8 mouse cellular contexts compared by ENCODE assay signal in the genomic region with DNA sequence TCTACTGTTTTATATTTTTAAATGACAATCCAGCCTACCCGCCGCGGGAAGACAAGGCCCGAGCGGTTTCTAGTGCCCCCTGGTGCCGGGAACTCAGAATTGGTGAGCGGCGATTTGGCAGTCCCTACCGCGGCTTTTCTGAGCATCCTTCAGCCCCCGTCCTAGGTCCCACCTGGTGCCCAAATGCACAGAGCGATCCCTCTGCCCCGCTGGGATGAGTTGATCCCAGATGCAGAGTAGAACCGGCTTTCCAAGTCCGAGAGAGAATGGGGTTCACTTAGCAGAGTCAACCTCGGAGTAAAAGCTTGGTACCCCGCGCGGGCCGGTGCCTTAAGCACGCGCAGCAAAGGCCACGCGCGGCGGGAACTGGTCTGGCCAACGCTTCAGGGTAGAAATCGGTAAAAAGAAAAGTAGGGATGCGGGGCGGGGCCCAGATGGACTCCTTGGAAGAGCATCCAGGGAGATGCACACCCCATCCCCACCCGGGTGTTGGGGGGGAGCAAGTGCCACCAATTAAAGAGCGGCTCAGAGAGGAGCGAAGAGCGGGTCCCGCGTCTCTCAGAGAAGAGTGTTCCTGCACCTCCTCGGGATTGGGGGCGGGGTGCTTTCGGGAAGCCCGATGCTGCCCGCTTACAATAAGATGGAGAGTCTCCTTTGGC. TPM values are rescaled to one million over a fixed set of nuclear protein-coding genes. Genes with fewer than 3 reads are reported as not detected.
DNase-seq lines count a peak whose midpoint lies in the region; ATAC-seq and TF ChIP-seq lines count a peak whose summit lies in the region.

No protein-coding gene starts in this region.

- H3K4me3 ChIP-seq in embryonic facial prominence, embryonic 12.5 days: peak overlapping the region; percentile 41
- H3K4me3 ChIP-seq in heart, adult 2 months: peak overlapping the region; percentile 43
- H3K4me3 ChIP-seq in kidney, embryonic 15.5 days (replicated peaks): peak overlapping the region; percentile 77
- peak overlapping the region; percentile 38; the same call in 1 of the 2 replicates for H3K4me3 ChIP-seq in liver, embryonic 12.5 days
- peak overlapping the region; percentile 41 for H3K4me3 ChIP-seq in neural tube, embryonic 12.5 days

- H3K4me2 ChIP-seq in embryonic facial prominence, embryonic 12.5 days (replicated peaks): peak overlapping the region; percentile 96
- peak overlapping the region; percentile 88 for H3K4me2 ChIP-seq in kidney, embryonic 15.5 days
- peak overlapping the region; percentile 56 for H3K4me2 ChIP-seq in liver, embryonic 12.5 days
- H3K4me2 ChIP-seq in neural tube, embryonic 12.5 days (replicated peaks): peak overlapping the region; percentile 98

- H3K9me3 ChIP-seq in embryonic facial prominence, embryonic 12.5 days: no peaks in the 10 kb centered on the region
- no peaks in the 10 kb centered on the region for H3K9me3 ChIP-seq in kidney, embryonic 15.5 days (replicated peaks)
- no peaks in the 10 kb centered on the region for H3K9me3 ChIP-seq in liver, embryonic 12.5 days (replicated peaks)
- H3K9me3 ChIP-seq in neural tube, embryonic 12.5 days: no peaks in the 10 kb centered on the region

- no peaks in the 10 kb centered on the region for H3K79me2 ChIP-seq in heart, adult 2 months (replicated peaks; ENCODE audit: control insufficient read depth, insufficient read depth, low read length)

- peak; percentile 81 for TF ChIP-seq CTCF in heart, adult 2 months (IDR thresholded peaks at IDR 0.05)

- H3K27me3 ChIP-seq in embryonic facial prominence, embryonic 12.5 days: peaks cover 92% of the 10 kb centered on the region
- H3K27me3 ChIP-seq in heart, adult 2 months (ENCODE audit: control insufficient read depth, insufficient read depth, low read length): peaks cover 20% of the 10 kb centered on the region
- peaks cover 84% of the 10 kb centered on the region for H3K27me3 ChIP-seq in kidney, embryonic 15.5 days
- H3K27me3 ChIP-seq in liver, embryonic 12.5 days (replicated peaks): peaks cover 100% of the 10 kb centered on the region
- H3K27me3 ChIP-seq in neural tube, embryonic 12.5 days (replicated peaks): peaks cover 98% of the 10 kb centered on the region

- no peak for TF ChIP-seq POLR2A in heart, adult 2 months (IDR thresholded peaks at IDR 0.05; ENCODE audit: insufficient read depth, low read depth, low read length)

- H3K9ac ChIP-seq in embryonic facial prominence, embryonic 12.5 days: peak overlapping the region; percentile 31; the same call in 1 of the 2 replicates
- H3K9ac ChIP-seq in heart, adult 2 months (ENCODE audit: low read depth, low read length): no peak overlapping the region
- peak overlapping the region; percentile 67 for H3K9ac ChIP-seq in kidney, embryonic 15.5 days
- no peak overlapping the region for H3K9ac ChIP-seq in liver, embryonic 12.5 days
- H3K9ac ChIP-seq in neural tube, embryonic 12.5 days: peak overlapping the region; percentile 33; the same call in 1 of the 2 replicates

- no peaks in the 10 kb centered on the region for H3K36me3 ChIP-seq in embryonic facial prominence, embryonic 12.5 days
- no peaks in the 10 kb centered on the region for H3K36me3 ChIP-seq in heart, adult 2 months (ENCODE audit: control insufficient read depth, insufficient read depth, low read length)
- H3K36me3 ChIP-seq in kidney, embryonic 15.5 days: 0 out of 2 replicates have a peak, but pooled peaks cover 5% of the 10 kb centered on the region
- no peaks in the 10 kb centered on the region for H3K36me3 ChIP-seq in liver, embryonic 12.5 days
- no peaks in the 10 kb centered on the region for H3K36me3 ChIP-seq in neural tube, embryonic 12.5 days

- peak; percentile 7 for DNase-seq in A20 (ENCODE audit: low read depth, low spot score)
- DNase-seq in adrenal gland, postnatal 25 days: peak; percentile 77
- peak; percentile 54 to 81 for DNase-seq in heart, adult 2 months
- peak; percentile 40 for DNase-seq in thymus, postnatal 36 days

- under 1% methylated on average over 41 of the region's 41 CpGs for WGBS in embryonic facial prominence, embryonic 12.5 days
- WGBS in heart, adult 2 months: 2% methylated on average over 41 of the region's 41 CpGs
- WGBS in kidney, embryonic 15.5 days: under 1% methylated on average over 41 of the region's 41 CpGs
- 3% methylated on average over 41 of the region's 41 CpGs for WGBS in liver, embryonic 12.5 days (ENCODE audit: insufficient replicate concordance)
- under 1% methylated on average over 41 of the region's 41 CpGs for WGBS in neural tube, embryonic 12.5 days

- no peak for TF ChIP-seq EP300 in heart, adult 2 months (IDR thresholded peaks at IDR 0.05; ENCODE audit: insufficient read depth, low read depth, low read length)

- peak; percentile 43; the same call in 1 of the 2 replicates for ATAC-seq in embryonic facial prominence, embryonic 12.5 days (ENCODE audit: insufficient number of reproducible peaks, insufficient read depth, low FRiP score, low TSS enrichment)
- peak; percentile 31 for ATAC-seq in kidney, embryonic 15.5 days (replicated peaks; ENCODE audit: low FRiP score)
- ATAC-seq in liver, embryonic 12.5 days: no peak
- peak; percentile 44 for ATAC-seq in neural tube, embryonic 12.5 days (ENCODE audit: low FRiP score, low read depth)

- H3K4me1 ChIP-seq in embryonic facial prominence, embryonic 12.5 days: peaks cover 28% of the 10 kb centered on the region
- no peaks in the 10 kb centered on the region for H3K4me1 ChIP-seq in heart, adult 2 months (ENCODE audit: control insufficient read depth, insufficient read depth, low read length)
- H3K4me1 ChIP-seq in kidney, embryonic 15.5 days: peaks cover 71% of the 10 kb centered on the region
- no peaks in the 10 kb centered on the region for H3K4me1 ChIP-seq in liver, embryonic 12.5 days
- H3K4me1 ChIP-seq in neural tube, embryonic 12.5 days: peaks cover 35% of the 10 kb centered on the region

- intact Hi-C loops in heart, adult 2 months (cut with DNase I): loop anchor here (1.0 to 5.0 kb wide), 2 partner anchors 336 to 353 kb away; no protein-coding TSS in a partner anchor

- H3K27ac ChIP-seq in embryonic facial prominence, embryonic 12.5 days: no peak overlapping the region
- H3K27ac ChIP-seq in heart, adult 2 months: no peak overlapping the region
- H3K27ac ChIP-seq in kidney, embryonic 15.5 days: peak overlapping the region; percentile 91
- no peak overlapping the region for H3K27ac ChIP-seq in liver, embryonic 12.5 days
- no peak overlapping the region for H3K27ac ChIP-seq in neural tube, embryonic 12.5 days

RNA-seq across cellular contexts. Expression of a gene that starts 2.4 kb away (rescaled TPM):
- total RNA-seq in adrenal gland, postnatal 25 days (2021): 0.24 TPM in 1 of 2 replicates, not detected in the other
- 0.56 and 0.82 TPM in 2 replicates for polyA plus RNA-seq in embryonic facial prominence, embryonic 12.5 days (2016; fragmentation: Nextera tagmentation; extraction: Ambion mirVana)
- total RNA-seq in heart, adult 2 months (2021): under 1 TPM; 0.39 to 0.68 TPM
- polyA plus RNA-seq in heart, adult 2 months (2012; rRNA removed): 0.10 and 0.15 TPM in 2 replicates
- polyA plus RNA-seq in kidney, embryonic 15.5 days (2015; fragmentation: Nextera tagmentation; extraction: Ambion mirVana): 7.8 and 9.1 TPM in 2 replicates
- 0.04 TPM in 1 of 2 replicates, not detected in the other for polyA plus RNA-seq in liver, embryonic 12.5 days (2016; fragmentation: Nextera tagmentation; extraction: Ambion mirVana)
- polyA plus RNA-seq in neural tube, embryonic 12.5 days (2016; fragmentation: Nextera tagmentation; extraction: Ambion mirVana): 0.32 and 0.43 TPM in 2 replicates

Comparison
In these comparisons a context has a peak if more than half of its experiments do, and no peak if none do; other contexts are left out.
1. DNase-seq: peak in every context shown above with its lines; median percentile 77 in adrenal gland, postnatal 25 days; 68 in heart, adult 2 months; 40 in thymus, postnatal 36 days; 7 in A20.
2. H3K9ac ChIP-seq: peak in embryonic facial prominence, embryonic 12.5 days (single experiment), kidney, embryonic 15.5 days (single experiment) and neural tube, embryonic 12.5 days (single experiment); none in heart, adult 2 months (single experiment) and liver, embryonic 12.5 days (single experiment).
3. Peak in every context shown above with its lines, with median percentiles within 50 percentile points of each other: H3K4me2 ChIP-seq and H3K4me3 ChIP-seq.